Mouse (Mus musculus): ENCODE data around the gene Zc3h12b.

GRCm38 (mm10) chrX:95682206-95682605 lies 29.3 kb upstream of the Zc3h12b start:
- TF ChIP-seq CTCF (IDR thresholded peaks at IDR 0.05; ENCODE audit: low read depth, low read length) (no peak), POLR2A (IDR thresholded peaks at IDR 0.05; ENCODE audit: borderline replicate concordance, low read depth, low read length) (no peak)

Data from bone marrow macrophage, adult 2 months (primary cell).